Mouse (Mus musculus) midbrain, embryonic 14.5 days (tissue): Measurements from ENCODE around the gene Kcnn1. TPM values are rescaled to one million over a fixed set of nuclear protein-coding genes. Genes with fewer than 3 reads are reported as not detected.

ENCODE experiments used
- ATAC-seq: fragments of 200-750 bp; cut with Nextera tagmentation; 2 replicates; pipeline ENCODE4 v1.8.0; 2017; ENCODE audit warnings: moderate number of reproducible peaks, moderate library complexity; ENCODE audit not compliant: low FRiP score, low TSS enrichment
- DNase-seq: peaks from one replicate; pipeline ENCODE4 v3.0.0-alpha.2; 2015
- H3K27ac ChIP-seq: fragments of 300-500 bp; sonication (generic); replicated peaks from 2 replicates; pipeline ENCODE4 v1.5.1; 2014; ENCODE audit warnings: mild to moderate bottlenecking, low read depth, low read length, moderate library complexity
- H3K27me3 ChIP-seq: fragments of 300-500 bp; sonication (generic); 2 replicates; pipeline ENCODE4 v1.6.1; 2014; ENCODE audit warnings: low read length, control low read depth, mixed read lengths; ENCODE audit not compliant: control insufficient read depth, insufficient read depth
- H3K36me3 ChIP-seq: fragments of 300-500 bp; sonication (generic); 2 replicates; pipeline ENCODE4 v1.6.1; 2014; ENCODE audit warnings: low read length, control low read depth; ENCODE audit not compliant: control insufficient read depth, insufficient read depth
- H3K4me1 ChIP-seq: fragments of 300-500 bp; sonication (generic); 2 replicates; pipeline ENCODE4 v1.6.1; 2014; ENCODE audit warnings: mild to moderate bottlenecking, antibody characterized with exemption, low read length, control low read depth; ENCODE audit not compliant: control insufficient read depth, insufficient read depth
- H3K4me2 ChIP-seq: fragments of 300-500 bp; sonication (generic); 2 replicates; pipeline ENCODE4 v1.6.1; 2014; ENCODE audit warnings: mild to moderate bottlenecking, low read length, moderate library complexity
- H3K4me3 ChIP-seq: fragments of 300-500 bp; sonication (generic); replicated peaks from 2 replicates; pipeline ENCODE4 v1.5.1; 2014; ENCODE audit warnings: low read depth, low read length
- H3K9ac ChIP-seq: fragments of 300-500 bp; sonication (generic); replicated peaks from 2 replicates; pipeline ENCODE4 v1.6.1; 2014; ENCODE audit warnings: mild to moderate bottlenecking, low read length, moderate library complexity
- H3K9me3 ChIP-seq: fragments of 300-500 bp; sonication (generic); 2 replicates; pipeline ENCODE4 v1.6.1; 2016; ENCODE audit warnings: low read length, control low read depth, mixed read lengths; ENCODE audit not compliant: control insufficient read depth
- WGBS: fragments of 180-500 bp; shearing (Covaris S2); extraction: QIAGEN DNeasy Blood & Tissue Kit; methylation state at CpG from one replicate; pipeline ENCODE4 v1.1.7; 2014; 5-methylcytosine and 5-hydroxymethylcytosine counted together
- microRNA-seq: library from miRNA; unstranded; fragments of <30 nt; microRNA quantifications from one replicate; pipeline ENCODE4, GENCODE M21; 2016
- polyA plus RNA-seq: library from polyadenylated mRNA; unstranded; fragments of >200 nt; fragmentation: Nextera tagmentation; extraction: Ambion mirVana; gene quantifications from 2 replicates; pipeline ENCODE4 v1.2.1, GENCODE M21; 2014

Gene Kcnn1
- polyA plus RNA-seq, 1 experiment from 2014 or later = 16.0 TPM

GRCm38 (mm10) chr8:70794215-70794614, 68.8 kb downstream of the Kcnn1 start:
- no peak overlapping the region for H3K9ac ChIP-seq
- H3K9me3 ChIP-seq = no peaks in the 10 kb centered on the region
- H3K4me1 ChIP-seq = peaks cover 35% of the 10 kb centered on the region
- H3K36me3 ChIP-seq = peaks cover 1% of the 10 kb centered on the region; the same call in 1 of the 2 replicates
- 84% methylated on average over 2 of the region's 2 CpGs for WGBS
- DNase-seq (no peak), ATAC-seq (no peak)
- no peak overlapping the region for H3K4me2 ChIP-seq
- peaks cover 11% of the 10 kb centered on the region for H3K27me3 ChIP-seq
- H3K27ac ChIP-seq = no peak overlapping the region
- H3K4me3 ChIP-seq = no peak overlapping the region

- Histone ChIP-seq H3K9me3 (no peaks in the 10 kb centered on the region), H3K27me3 (no peaks in the 10 kb centered on the region), H3K36me3 (peaks cover 15% of the 10 kb centered on the region), H3K4me1 (peaks cover 28% of the 10 kb centered on the region), H3K4me3 (peak overlapping the region; percentile 51), H3K4me2 (peak overlapping the region; percentile 81), H3K27ac (peak overlapping the region; percentile 87), H3K9ac (peak overlapping the region; percentile 61)
- DNase-seq (no peak), ATAC-seq (no peak; the same call in 1 of the 2 replicates)
- WGBS = 0% methylated on average over 20 of the region's 20 CpGs
These were observed 70.4 kb downstream of the Kcnn1 start for GRCm38 (mm10) chr8:70792700-70793099.

Small RNAs within 50 kb of the gene (microRNA-seq; reads per million reads assigned to microRNA genes)
- gene Mir7067 (1.5 reads per million, percentile 3 among the genes with 10 or more reads in this experiment), gene Mir7240 (0.44 reads per million)

Other genes starting within 250 kb of the Kcnn1 start
- gene Lrrc25, start 247.1 kb downstream of the Kcnn1 start, polyA plus RNA-seq = 0.34 and 1.1 TPM in 2 replicates
- gene Gdf15, start 230.8 kb downstream of the Kcnn1 start, polyA plus RNA-seq = 0.16 and 0.20 TPM in 2 replicates
- 86.9 and 95.8 TPM in 2 replicates for gene Pgpep1, start 202.9 kb downstream of the Kcnn1 start, polyA plus RNA-seq
- gene Lsm4, start 190.0 kb downstream of the Kcnn1 start, polyA plus RNA-seq = 175 and 201 TPM in 2 replicates
- gene Jund, start 164.3 kb downstream of the Kcnn1 start, polyA plus RNA-seq = 104 and 119 TPM in 2 replicates
- gene Iqcn, start 159.8 kb downstream of the Kcnn1 start, polyA plus RNA-seq = 0.05 TPM in 2 replicates
- not detected in 2 replicates for gene Gm3336, start 144.7 kb downstream of the Kcnn1 start, polyA plus RNA-seq
- gene Pde4c, start 139.5 kb downstream of the Kcnn1 start, polyA plus RNA-seq = 0.24 TPM in 1 of 2 replicates, not detected in the other
- gene Rab3a, start 108.6 kb downstream of the Kcnn1 start, polyA plus RNA-seq = 407 and 464 TPM in 2 replicates
- gene Mpv17l2, start 102.3 kb downstream of the Kcnn1 start, polyA plus RNA-seq = 37.1 and 39.0 TPM in 2 replicates
- gene Pik3r2, start 86.5 kb downstream of the Kcnn1 start, polyA plus RNA-seq = 79.2 and 84.7 TPM in 2 replicates
- 22.7 and 24.3 TPM in 2 replicates for gene Mast3, start 58.2 kb downstream of the Kcnn1 start, polyA plus RNA-seq
- 0.45 TPM in 1 of 2 replicates, not detected in the other for gene Il12rb1, start 54.8 kb downstream of the Kcnn1 start, polyA plus RNA-seq
- 7.1 and 7.5 TPM in 2 replicates for gene Arrdc2, start 23.5 kb downstream of the Kcnn1 start, polyA plus RNA-seq
- gene Ccdc124, start 10.7 kb upstream of the Kcnn1 start, polyA plus RNA-seq = 149 and 178 TPM in 2 replicates
- gene Slc5a5, start 29.5 kb upstream of the Kcnn1 start, polyA plus RNA-seq = 0.40 and 0.96 TPM in 2 replicates
- gene Rpl18a, start 34.2 kb upstream of the Kcnn1 start, polyA plus RNA-seq = 2,701 and 2,857 TPM in 2 replicates
- gene Map1s, start 42.7 kb upstream of the Kcnn1 start, polyA plus RNA-seq = 46.5 and 54.0 TPM in 2 replicates